Mouse (Mus musculus): ENCODE results near the gene Ube2cbp. TPM values are rescaled to one million over a fixed set of nuclear protein-coding genes. Genes with fewer than 3 reads are reported as not detected.

The Ube2cbp gene
- polyA plus RNA-seq, 1 experiment from 2014 or later: 5.4 TPM

DNA sequence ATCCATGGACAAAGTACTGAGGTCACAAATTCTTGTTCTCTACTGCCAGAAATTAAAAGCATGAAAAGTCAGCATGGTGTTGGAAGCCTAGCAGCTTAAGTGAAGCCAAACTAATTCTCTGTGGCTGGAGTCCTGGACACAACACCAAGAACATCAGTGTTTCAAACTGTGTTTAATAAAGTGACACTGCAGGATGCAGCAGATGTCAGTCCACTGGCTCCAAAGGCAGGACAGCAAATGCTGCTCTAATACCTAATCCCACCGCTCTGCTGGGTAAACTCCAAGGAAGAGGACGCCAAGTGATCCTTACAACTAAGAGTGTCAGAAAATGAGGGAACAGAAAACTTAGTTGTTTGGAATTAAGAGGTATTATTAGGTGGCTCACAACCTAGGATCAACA lies 158.2 kb downstream of the Ube2cbp start:
- H3K4me2 ChIP-seq: no peak overlapping the region
- 90% methylated on average over 2 of the region's 2 CpGs for WGBS
- no peak overlapping the region for H3K9ac ChIP-seq
- H3K36me3 ChIP-seq: no peaks in the 10 kb centered on the region
- H3K27me3 ChIP-seq: no peaks in the 10 kb centered on the region
- H3K27ac ChIP-seq: no peak overlapping the region
- no peaks in the 10 kb centered on the region for H3K4me1 ChIP-seq
- H3K4me3 ChIP-seq: no peak overlapping the region
- no peaks in the 10 kb centered on the region for H3K9me3 ChIP-seq
- no peak for ATAC-seq (ENCODE audit: borderline replicate concordance, extremely low read depth, low FRiP score, low TSS enrichment)

DNA sequence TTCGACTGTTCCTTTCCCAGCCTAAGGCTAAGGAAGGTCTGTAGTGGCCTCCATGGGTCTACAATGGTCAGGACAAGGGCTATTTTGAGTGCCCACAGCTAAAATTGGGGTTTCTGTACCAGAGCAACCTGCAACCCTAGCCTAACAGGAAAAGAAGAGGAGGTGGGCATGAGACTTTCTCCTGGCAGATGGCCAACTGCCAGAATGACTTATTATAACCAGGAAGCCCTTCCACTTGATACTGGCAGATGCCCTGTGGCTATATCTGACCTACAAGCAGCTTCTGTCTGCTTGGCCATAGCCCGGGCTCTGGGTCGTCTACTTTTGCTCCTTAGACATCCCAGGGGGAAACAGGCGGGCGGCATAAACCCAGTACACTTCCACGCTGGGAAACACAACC lies 163.3 kb downstream of the Ube2cbp start:
- no peak for ATAC-seq (ENCODE audit: borderline replicate concordance, extremely low read depth, low FRiP score, low TSS enrichment)
- WGBS: 63% methylated on average over 6 of the region's 6 CpGs
- H3K4me1 ChIP-seq: no peaks in the 10 kb centered on the region
- no peak overlapping the region for H3K4me3 ChIP-seq
- no peaks in the 10 kb centered on the region for H3K36me3 ChIP-seq
- H3K27ac ChIP-seq: no peak overlapping the region
- no peak overlapping the region for H3K4me2 ChIP-seq
- no peaks in the 10 kb centered on the region for H3K27me3 ChIP-seq
- H3K9me3 ChIP-seq: no peaks in the 10 kb centered on the region
- no peak overlapping the region for H3K9ac ChIP-seq

DNA sequence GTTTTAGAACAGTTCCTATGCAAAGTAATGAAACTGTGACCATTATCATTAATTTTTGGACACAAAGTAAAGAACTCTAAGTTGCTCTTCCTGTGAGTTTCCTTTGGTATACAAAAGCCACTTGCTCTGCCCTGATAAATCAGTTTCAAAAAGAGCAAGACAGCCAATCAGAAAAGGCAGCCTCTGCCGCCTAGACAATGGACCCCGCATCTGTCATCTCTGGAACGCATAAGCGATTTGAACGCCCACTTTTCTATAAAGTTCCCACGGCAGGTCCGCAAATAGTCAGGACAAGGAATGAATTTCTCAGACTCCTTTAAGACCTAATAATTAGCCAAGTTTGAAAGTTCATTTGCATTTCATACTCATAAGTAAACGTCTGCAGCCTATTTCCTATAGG lies 166.2 kb downstream of the Ube2cbp start:
- no peaks in the 10 kb centered on the region for H3K27me3 ChIP-seq
- ATAC-seq (ENCODE audit: borderline replicate concordance, extremely low read depth, low FRiP score, low TSS enrichment): no peak

DNA sequence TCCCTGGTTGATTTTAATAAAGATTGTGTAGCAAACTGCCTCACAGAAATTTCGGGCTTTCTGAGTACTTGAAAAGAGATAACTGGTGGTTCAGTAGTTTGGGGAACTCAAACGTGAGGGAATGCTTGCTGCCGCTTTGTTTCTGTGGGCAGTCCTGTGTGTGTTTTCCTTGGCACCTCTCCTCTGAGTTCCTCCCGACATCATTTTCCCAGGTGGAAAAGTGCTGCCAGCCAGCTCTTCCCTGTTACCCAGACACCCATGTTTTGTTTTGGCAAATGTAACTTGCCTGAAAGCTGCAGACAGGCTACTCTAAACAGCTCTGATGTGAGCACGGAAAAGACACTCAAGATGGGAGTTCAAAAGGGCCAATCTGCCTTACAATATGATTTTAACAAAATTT lies 166.6 kb downstream of the Ube2cbp start:
- no peak overlapping the region for H3K4me3 ChIP-seq
- H3K36me3 ChIP-seq: no peaks in the 10 kb centered on the region
- no peak for ATAC-seq (ENCODE audit: borderline replicate concordance, extremely low read depth, low FRiP score, low TSS enrichment)
- H3K27me3 ChIP-seq: no peaks in the 10 kb centered on the region
- H3K9ac ChIP-seq: no peak overlapping the region
- H3K4me1 ChIP-seq: no peaks in the 10 kb centered on the region
- no peak overlapping the region for H3K27ac ChIP-seq
- no peaks in the 10 kb centered on the region for H3K9me3 ChIP-seq
- no peak overlapping the region for H3K4me2 ChIP-seq
- 21% methylated on average over 5 of the region's 5 CpGs for WGBS

More for the DNA sequence above, 166.2 kb downstream of the Ube2cbp start:
- Histone ChIP-seq H3K4me1 (no peaks in the 10 kb centered on the region), H3K9ac (no peak overlapping the region), H3K36me3 (no peaks in the 10 kb centered on the region), H3K27ac (no peak overlapping the region), H3K4me3 (no peak overlapping the region), H3K4me2 (no peak overlapping the region), H3K9me3 (no peaks in the 10 kb centered on the region)
- 56% methylated on average over 8 of the region's 8 CpGs for WGBS

DNA sequence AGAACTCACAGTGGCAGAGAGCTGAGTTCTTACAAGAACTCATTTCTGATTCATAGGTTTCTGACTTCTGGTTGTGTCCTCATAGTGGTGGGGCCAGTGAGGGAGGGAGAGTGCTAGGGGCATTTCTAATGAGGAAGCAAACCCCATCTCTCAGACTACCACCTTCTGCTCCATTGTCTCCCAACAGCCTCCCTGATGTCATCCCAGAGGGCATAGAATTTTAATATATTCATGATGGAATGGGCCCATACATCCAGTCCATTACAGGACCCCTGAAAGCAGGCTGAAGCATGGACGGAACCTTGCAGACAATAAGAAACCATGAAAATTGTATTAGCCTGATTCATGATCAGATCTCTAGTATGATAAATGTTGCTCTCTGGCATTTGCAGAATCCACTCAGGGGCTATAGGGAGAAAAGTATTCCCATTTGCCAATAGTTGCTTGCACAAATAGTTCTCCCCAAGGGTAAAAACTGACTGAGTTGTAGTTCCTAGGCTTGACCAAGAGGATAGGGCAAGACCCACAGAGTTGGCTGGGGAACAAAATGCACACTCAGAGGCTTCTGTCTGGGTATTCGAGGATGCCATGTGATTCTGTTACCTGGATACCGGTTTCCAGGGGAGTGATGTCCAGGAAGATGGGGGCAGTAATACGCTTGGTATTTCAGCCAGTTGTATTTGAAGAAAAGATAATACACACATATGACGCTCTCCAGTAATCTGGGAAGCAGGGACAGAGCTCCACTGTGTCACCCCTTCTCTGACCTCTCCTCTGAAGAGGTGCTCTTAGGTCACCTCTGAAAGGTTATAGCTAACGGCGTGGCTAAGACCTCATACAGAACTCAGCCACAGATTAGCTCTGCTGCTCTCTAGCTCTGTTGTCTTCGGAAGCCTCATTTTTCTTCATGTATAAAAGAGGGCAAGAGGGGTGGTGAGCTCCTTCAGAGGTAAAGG lies 167.8 kb downstream of the Ube2cbp start:
- no peaks in the 10 kb centered on the region for H3K27me3 ChIP-seq
- H3K9me3 ChIP-seq: no peaks in the 10 kb centered on the region
- no peak overlapping the region for H3K27ac ChIP-seq
- no peak overlapping the region for H3K4me3 ChIP-seq
- no peak overlapping the region for H3K4me2 ChIP-seq
- no peak overlapping the region for H3K9ac ChIP-seq
- WGBS: 73% methylated on average over 8 of the region's 8 CpGs
- no peak for ATAC-seq (ENCODE audit: borderline replicate concordance, extremely low read depth, low FRiP score, low TSS enrichment)
- no peaks in the 10 kb centered on the region for H3K4me1 ChIP-seq
- no peaks in the 10 kb centered on the region for H3K36me3 ChIP-seq

DNA sequence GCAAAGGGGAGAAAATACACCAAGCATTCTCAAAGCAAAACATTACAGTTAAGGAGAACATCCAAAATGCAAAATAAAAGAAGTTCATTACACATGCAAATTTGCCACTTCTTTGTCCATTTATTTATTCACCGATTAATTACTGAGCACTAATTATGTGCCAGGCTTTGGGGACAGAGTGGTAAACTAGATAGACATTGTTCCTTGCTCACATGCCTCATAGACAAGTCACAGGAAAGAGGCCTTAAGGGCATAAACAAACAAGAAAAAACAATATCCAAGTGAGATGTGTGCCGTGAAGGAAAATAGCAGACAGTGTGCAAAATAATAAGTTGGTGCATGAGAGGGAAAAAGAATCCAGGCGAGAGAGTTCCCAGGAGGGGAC lies 177.2 kb downstream of the Ube2cbp start:
- H3K9ac ChIP-seq: no peak overlapping the region
- no peaks in the 10 kb centered on the region for H3K36me3 ChIP-seq
- H3K4me1 ChIP-seq: no peaks in the 10 kb centered on the region
- H3K4me2 ChIP-seq: no peak overlapping the region
- no peak for ATAC-seq (ENCODE audit: borderline replicate concordance, extremely low read depth, low FRiP score, low TSS enrichment)
- H3K27ac ChIP-seq: no peak overlapping the region
- H3K4me3 ChIP-seq: no peak overlapping the region
- no peaks in the 10 kb centered on the region for H3K27me3 ChIP-seq
- no peaks in the 10 kb centered on the region for H3K9me3 ChIP-seq
- WGBS: 69% methylated on average over 3 of the region's 3 CpGs

DNA sequence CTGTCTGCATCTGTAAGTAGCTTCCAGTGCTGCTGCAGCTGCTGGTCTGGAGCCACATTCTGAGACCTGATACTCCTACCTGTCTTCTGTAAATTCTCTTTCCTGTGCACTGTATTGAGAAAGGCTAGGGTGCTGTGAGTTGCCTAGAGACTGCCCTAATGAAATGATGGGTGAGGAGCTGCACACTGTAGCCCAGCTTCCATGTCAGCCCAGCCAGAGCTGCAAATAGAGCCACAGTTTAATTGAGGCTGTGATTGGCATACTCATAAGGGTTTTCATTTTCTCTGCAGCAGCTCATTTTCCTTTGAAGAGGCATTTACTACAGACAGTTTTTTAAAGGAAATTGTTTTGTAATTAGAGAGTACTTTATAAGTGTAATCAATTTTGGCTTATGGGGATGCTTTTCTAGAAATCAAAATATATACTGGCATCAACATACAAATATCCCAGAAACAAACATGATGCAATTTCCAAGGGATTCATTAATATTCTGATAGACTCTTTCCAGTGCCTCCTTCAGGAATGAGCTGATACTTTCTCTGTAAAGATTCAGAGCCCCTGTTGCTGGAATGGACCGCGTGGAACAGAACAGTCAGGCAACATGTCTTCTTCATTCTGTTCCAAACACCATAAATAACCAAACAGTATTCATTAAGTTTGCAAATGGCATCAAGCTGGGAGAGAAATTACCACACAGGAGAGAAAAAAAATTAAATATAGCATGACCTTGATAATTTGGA lies 177.8 kb downstream of the Ube2cbp start:
- H3K4me2 ChIP-seq: no peak overlapping the region
- no peak overlapping the region for H3K27ac ChIP-seq
- ATAC-seq (ENCODE audit: borderline replicate concordance, extremely low read depth, low FRiP score, low TSS enrichment): no peak
- H3K9me3 ChIP-seq: no peaks in the 10 kb centered on the region
- no peaks in the 10 kb centered on the region for H3K27me3 ChIP-seq
- H3K4me3 ChIP-seq: no peak overlapping the region
- H3K36me3 ChIP-seq: no peaks in the 10 kb centered on the region
- no peak overlapping the region for H3K9ac ChIP-seq
- WGBS: 94% methylated on average over 2 of the region's 2 CpGs
- H3K4me1 ChIP-seq: no peaks in the 10 kb centered on the region

DNA sequence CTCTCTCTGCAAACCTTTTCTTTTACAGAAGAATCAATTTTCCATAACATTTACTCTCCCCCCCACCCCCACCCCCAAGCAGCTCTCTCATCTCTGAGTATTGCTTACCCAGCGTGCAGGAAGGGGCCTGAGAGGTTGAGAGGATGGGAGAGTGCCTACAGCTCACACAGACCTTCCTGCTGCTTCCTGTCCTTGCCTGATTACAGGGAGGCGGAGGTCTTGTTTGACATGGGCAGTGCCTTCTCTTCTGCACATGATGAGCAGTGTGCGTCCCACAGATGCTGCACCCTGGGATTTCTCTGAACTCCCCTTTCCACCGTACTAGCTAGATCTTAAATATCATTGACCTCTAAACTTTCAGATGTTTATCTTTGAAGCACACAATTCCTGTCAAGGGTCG lies 182.2 kb downstream of the Ube2cbp start:
- Histone ChIP-seq H3K4me1 (peaks cover 14% of the 10 kb centered on the region; the same call in 1 of the 2 replicates), H3K9ac (no peak overlapping the region), H3K9me3 (no peaks in the 10 kb centered on the region), H3K36me3 (no peaks in the 10 kb centered on the region), H3K27me3 (no peaks in the 10 kb centered on the region), H3K4me2 (no peak overlapping the region), H3K27ac (no peak overlapping the region), H3K4me3 (no peak overlapping the region)
- no peak; the same call in 1 of the 2 replicates for ATAC-seq (ENCODE audit: borderline replicate concordance, extremely low read depth, low FRiP score, low TSS enrichment)
- WGBS: 38% methylated on average over 5 of the region's 5 CpGs

DNA sequence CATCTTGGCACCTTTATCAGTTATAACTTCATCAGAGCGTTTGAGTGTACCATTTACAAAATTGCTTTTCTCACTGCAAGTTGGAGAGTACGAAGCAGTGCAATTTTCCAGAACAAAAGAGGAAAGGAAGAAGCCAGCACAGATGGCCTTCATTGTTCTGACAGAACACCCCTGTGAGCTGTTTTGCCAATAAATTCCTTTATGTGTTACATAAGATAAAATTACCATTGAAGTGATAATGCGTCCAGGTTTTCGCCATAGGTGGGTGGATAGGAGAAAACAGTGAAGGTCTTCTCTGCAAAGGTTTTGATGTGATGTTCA lies 183.6 kb downstream of the Ube2cbp start:
- no peak overlapping the region for H3K4me2 ChIP-seq
- H3K4me3 ChIP-seq: no peak overlapping the region
- no peak for ATAC-seq (ENCODE audit: borderline replicate concordance, extremely low read depth, low FRiP score, low TSS enrichment)
- WGBS: 57% methylated on average over 4 of the region's 4 CpGs
- H3K27ac ChIP-seq: no peak overlapping the region
- peaks cover 14% of the 10 kb centered on the region; the same call in 1 of the 2 replicates for H3K4me1 ChIP-seq
- no peaks in the 10 kb centered on the region for H3K9me3 ChIP-seq
- no peaks in the 10 kb centered on the region for H3K27me3 ChIP-seq
- no peak overlapping the region for H3K9ac ChIP-seq
- H3K36me3 ChIP-seq: no peaks in the 10 kb centered on the region

DNA sequence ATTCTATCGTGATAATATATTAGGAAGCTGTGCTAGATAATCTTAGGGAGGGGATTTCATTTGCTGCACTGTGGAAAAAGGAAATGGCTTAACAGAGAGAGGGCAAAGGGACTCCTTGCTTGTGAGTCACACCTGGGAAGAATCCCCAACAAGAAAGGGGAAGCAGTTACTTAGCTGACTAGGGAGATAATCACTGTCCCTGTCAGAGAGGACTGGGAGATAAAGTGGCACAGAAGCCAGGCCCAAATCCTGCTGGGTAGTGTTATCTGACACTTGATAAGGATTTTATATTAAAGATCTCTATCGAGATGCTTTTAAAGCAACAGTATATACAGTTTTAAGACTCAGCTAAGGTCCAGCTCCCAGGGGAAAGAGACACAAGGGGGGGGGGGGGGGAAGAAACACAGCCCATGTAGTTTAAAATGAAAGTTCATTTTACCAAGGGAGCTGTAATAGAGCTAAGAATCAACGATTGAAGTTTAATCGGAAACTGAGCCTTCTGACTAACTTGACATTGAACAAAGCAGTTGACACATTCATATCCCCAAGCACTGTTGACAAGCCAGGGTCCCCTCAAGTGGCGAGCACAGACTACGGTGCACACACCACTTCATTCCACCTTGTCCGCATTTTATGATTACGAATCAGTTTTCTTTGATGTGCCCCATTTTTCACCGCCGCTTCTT lies 184.1 kb downstream of the Ube2cbp start:
- ATAC-seq (ENCODE audit: borderline replicate concordance, extremely low read depth, low FRiP score, low TSS enrichment): no peak
- Histone ChIP-seq H3K4me2 (no peak overlapping the region), H3K4me3 (no peak overlapping the region), H3K9me3 (no peaks in the 10 kb centered on the region), H3K9ac (no peak overlapping the region), H3K27me3 (no peaks in the 10 kb centered on the region), H3K27ac (no peak overlapping the region), H3K4me1 (peaks cover 14% of the 10 kb centered on the region; the same call in 1 of the 2 replicates), H3K36me3 (no peaks in the 10 kb centered on the region)
- 48% methylated on average over 10 of the region's 10 CpGs for WGBS

DNA sequence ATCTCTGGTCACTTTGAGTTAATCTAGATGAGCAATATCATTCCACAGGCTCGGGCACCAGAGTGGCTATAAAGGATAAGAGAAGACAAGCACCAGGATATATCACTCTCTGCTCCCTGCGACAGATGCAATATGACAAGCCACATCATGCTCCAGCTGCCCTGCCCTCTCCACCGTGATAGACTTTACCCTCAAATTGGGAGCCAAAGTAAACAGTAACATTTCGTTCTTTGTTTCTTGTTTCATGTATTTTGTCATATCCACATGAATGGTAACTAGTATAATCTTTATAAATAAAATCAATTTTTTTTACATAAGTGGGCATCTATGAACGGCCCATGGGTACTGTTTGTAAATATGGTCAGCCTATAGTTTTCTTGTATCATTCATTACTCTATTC lies 195.2 kb downstream of the Ube2cbp start:
- no peak overlapping the region for H3K4me2 ChIP-seq
- no peak overlapping the region for H3K27ac ChIP-seq
- ATAC-seq (ENCODE audit: borderline replicate concordance, extremely low read depth, low FRiP score, low TSS enrichment): no peak
- no peak overlapping the region for H3K4me3 ChIP-seq
- 79% methylated on average over 5 of the region's 5 CpGs for WGBS
- no peaks in the 10 kb centered on the region for H3K4me1 ChIP-seq
- H3K27me3 ChIP-seq: no peaks in the 10 kb centered on the region
- no peak overlapping the region for H3K9ac ChIP-seq
- no peaks in the 10 kb centered on the region for H3K36me3 ChIP-seq
- H3K9me3 ChIP-seq: no peaks in the 10 kb centered on the region

DNA sequence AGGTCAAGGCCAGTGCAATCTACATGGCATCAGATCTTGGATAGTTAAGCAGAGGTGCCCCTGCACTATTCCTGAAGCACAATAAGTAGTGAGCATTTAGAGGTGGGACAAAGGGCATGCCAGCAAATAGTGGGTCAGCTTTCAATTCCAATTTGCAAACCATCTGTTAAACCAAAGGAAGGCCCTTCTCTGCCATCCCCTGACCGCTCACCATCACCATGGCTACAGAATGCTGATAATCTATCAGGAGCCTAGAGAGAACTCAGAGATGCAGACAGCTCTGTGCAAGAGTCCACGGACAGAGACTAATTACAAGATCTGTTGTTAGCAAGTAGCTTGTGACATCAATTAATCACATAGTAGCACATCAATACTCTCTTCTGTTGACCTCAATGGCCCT lies 198.1 kb downstream of the Ube2cbp start:
- Histone ChIP-seq H3K9me3 (no peaks in the 10 kb centered on the region), H3K36me3 (no peaks in the 10 kb centered on the region)
- WGBS: 47% methylated on average over 2 of the region's 2 CpGs

More for the DNA sequence above, 198.1 kb downstream of the Ube2cbp start:
- ATAC-seq (ENCODE audit: borderline replicate concordance, extremely low read depth, low FRiP score, low TSS enrichment): no peak
- no peak overlapping the region for H3K4me3 ChIP-seq
- H3K9ac ChIP-seq: no peak overlapping the region
- H3K4me2 ChIP-seq: no peak overlapping the region
- no peak overlapping the region for H3K27ac ChIP-seq
- H3K27me3 ChIP-seq: no peaks in the 10 kb centered on the region
- H3K4me1 ChIP-seq: no peaks in the 10 kb centered on the region

Data from lung, embryonic 15.5 days (tissue).